Mouse (Mus musculus): ENCODE data around the gene Lhx5.

Lhx5 gene

DNA sequence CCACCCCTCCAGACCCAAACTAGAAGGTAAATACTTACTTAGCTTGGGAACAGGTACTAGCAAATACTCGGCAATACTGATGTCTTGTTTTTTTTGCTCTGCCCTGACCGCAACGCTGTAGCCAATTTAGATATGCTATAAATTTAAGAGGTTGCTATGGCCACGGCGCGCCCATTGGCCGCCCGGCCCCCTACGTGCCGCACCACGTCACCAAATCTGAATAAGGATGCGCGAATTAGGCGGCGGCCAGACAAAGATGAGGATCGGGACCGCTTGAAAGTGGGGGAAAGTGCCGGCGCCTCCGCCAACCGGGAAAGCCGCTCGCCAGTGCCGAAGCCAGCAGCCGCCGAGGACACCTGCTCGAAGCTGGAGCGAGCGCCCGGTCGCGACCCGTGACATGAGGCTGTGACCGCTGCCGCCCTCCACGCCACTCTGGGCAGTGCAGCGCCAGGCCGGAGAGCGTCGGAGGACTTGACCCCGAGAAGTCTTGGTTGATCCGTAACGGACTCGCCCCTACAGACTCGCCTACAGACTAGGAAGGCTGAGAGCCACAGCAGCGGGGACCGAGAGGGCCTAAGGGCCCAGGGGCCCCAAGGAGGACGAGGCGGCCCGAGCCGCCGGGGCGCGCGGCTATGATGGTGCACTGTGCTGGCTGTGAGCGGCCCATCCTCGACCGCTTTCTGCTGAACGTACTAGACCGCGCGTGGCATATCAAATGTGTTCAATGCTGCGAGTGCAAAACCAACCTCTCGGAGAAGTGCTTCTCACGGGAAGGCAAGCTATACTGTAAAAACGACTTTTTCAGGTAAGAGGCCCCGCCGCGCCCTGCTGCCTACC, at the start of gene Lhx5:
TSS of gene Lhx5 (plus strand) at position 51 of the 837 bp plus-strand sequence.
- DNase-seq (ENCODE audit: low read depth, low spot score) = no peak

DNA sequence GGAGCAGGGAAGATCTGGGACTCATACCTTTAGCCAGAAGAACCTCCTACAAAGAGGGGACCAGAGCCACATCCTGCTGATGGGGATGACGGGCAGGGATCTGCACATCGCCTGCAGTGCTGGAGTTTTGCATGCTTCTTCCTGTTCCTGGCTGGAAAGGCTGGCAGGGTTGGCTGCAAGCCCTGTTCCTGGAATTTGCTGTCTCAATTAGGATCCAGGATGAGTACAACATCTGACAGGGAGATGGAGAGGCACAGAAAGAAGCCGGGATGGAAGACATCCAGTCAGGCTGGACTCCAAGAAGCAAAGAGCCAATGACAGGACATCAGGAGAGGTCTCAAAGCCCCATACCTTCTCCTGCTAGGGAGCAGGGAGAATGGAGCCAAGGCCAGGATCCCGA, 45.1 kb upstream of the Lhx5 start:
- DNase-seq (ENCODE audit: low read depth, low spot score) = no peak

DNA sequence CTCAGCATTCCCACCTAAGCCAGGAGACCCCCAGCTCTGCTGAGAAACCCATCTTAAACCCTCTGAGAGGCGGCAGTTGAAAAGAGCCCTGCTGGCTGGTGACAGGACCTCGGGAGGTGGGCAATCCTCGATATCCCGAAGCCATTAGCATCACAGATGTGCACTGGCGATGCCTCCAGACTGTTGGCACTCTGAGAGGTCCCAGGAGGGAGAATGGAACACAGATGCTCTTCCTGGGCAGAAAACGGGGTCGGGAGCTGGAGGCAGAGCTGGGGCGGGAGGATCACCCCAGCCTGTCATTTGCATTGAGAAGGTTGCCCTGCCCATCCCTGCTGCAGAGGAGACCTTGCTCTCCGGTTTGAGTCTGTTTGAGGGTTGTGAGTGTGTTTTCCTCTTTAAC, 42.7 kb upstream of the Lhx5 start:
- no peak for DNase-seq (ENCODE audit: low read depth, low spot score)

DNA sequence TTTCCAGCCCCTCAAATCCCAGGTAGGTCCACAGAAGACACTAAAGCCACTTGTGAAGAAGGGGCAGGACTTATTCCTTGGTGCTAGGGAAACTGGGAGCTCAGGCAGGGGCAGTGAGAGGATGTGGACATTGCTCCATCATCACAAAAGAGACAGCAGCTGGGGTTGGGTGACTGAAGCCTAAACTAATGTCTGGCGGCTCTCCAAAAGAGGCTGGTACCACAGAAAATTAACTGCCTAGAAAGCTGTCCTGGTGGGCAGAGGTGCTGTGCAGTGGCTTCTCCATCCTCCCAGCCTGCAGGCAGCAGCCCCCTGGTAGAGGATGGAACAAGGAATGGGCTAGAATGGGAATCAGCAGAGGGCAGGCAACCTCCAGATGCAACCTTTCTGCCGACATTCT, 41.5 kb upstream of the Lhx5 start:
- no peak for DNase-seq (ENCODE audit: low read depth, low spot score)

DNA sequence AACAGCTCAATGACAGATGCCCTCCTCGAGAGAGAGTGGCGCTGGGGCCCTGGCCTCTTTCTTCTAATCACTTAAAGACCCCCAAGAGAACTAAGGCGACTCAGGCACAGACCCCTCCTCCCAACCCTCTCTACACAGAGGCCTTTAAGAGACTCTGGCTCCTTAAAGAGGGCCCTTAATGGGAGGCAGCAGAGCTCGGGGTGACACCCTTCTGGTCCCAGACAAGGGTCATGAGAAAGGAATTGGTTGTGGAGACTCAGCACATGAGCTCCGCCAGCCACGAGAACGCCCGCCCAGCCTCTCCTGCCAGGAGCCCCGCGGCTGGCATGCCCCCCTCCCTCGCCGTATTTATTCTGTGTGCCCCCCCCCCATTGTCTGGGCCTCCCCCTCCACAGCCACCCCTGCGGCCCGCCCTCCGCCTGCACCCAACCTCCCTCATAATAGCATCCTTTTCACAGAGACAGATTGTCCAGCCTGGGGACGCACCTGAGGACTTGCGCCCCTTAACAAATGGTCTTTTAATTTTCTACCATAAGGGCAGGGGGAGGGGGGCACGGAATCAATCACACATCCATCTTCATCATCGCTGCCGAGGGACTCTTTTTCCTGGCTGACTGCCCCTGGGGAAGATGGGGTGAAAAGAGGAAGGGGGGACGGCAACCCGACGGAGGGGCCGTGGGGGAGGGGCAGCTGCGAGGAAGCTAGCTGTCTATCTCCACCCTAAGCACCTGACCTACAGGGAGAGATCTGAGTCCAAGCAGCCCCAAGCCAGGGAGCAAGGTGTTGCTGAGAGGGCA, 37.4 kb upstream of the Lhx5 start:
- no peak for DNase-seq (ENCODE audit: low read depth, low spot score)

DNA sequence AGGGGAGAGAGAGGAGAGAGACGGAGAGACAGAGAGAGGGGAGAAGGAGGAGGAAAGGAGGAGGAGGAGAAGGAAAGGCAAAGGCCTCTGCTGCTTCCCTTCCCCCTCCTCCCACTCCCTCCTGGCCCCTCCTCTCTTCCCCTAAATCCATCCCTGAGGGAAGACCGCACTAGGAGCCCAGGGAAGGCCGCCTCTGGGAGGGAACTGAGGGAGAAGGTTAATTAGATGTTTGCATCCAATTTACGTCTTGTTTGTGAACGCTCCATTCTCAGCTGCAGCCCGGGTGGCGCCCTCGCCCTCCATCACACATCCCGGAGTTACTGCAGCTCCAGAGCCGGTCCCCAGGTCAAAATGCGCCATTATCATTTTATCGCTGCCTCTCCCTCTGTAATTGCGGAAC, 33.5 kb upstream of the Lhx5 start:
- no peak for DNase-seq (ENCODE audit: low read depth, low spot score)

DNA sequence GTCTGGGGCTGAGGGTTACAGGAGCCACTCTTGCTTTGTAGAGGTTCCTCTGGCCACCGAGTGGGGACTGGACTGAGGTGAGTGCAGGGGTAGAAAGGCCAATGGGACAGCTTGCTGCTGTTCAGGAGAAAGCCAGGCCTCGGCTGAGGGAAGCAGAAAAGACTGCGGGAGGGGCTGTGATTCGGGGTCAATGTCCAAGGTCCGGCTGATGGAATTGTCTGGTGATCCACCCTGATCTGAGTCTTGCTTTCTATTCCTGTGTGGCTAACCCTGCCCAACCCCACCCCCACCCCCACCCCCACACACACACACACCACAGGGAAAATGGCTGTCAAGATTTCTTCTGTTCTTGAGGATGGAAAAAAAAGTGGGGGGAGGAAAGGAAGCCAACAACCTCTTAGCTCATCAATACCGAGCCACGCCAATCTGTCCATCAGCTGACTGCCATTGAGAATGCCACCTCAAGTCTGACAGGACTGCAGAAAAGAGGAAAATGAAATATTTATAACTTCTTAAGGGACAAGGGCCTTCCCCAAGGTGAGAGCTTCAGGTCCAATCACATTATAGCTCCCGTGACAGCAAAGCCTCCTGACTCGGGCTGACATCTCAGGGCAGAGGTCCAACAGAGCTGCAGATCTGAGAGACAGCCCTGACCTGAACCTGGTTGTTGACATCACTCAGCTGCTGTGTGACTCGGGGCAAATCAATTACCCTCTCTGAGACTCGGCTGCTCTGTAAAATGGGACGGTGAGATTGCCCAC, 26.5 kb upstream of the Lhx5 start:
- DNase-seq (ENCODE audit: low read depth, low spot score) = no peak

DNA sequence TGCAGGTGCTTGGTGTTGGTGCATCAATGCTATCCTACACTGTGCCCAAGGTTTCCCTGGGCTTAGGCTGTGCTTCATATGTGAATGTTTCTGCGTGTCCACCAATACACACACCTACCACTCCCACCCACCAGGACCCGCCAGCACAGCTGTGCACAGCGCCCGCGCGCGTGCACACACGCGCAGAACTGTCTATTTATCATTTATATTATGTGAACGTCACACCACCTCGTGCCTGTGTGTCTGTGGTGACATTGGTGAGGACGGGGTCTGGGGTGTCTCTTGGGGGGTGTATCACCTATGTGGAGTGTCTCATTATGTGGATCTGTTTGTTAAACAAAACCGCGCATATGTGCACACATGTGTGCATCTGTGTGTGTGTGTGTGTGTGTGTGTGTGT, 22.6 kb upstream of the Lhx5 start:
- DNase-seq (ENCODE audit: low read depth, low spot score) = no peak

DNA sequence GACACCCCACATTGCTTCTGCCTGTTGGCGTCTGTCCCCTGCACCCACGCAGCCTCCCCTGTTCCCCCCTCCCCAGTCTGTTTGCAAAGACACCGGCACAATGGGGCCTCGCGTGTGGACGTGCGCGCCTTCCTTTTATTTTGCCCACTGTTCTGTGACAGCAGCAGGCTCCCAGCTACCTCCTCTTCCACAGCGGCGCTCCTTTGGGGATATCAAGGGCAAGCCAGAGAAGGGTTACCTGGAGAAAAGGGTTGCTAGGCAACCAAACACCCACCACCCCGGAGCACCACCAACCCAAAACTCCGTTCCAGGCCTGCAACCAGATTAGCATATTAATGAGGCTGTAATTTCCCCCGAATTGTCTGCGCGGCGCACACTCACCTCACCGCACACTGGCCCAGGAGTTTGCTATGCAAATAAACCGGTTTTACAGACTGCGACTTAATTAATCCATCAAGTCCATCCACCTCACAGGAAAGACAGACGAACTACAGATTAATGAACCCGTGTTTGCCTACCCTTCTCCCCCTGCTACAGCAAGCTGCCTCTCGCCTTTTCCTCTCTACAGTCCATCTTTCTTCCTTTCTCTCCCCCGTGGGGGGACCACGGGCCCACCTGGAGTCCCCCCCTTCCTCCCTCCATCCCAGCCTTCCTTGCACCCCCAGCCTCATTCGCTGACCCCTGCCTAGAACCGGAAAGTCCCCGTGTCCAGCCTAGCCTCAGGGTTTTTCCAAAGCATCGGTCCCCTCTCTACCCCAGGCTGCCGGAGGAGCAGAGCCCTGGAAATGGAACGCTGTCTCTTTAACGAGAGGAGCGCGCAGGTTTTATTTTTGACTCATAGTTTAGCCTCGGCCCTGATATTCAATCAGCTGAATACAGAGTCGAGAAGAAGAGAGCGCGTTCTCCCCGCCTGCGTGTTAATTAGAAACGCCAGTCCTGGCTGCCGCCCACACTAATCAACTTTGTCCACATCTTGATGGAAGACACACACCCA, 21.8 kb upstream of the Lhx5 start:
- DNase-seq (ENCODE audit: low read depth, low spot score) = no peak

DNA sequence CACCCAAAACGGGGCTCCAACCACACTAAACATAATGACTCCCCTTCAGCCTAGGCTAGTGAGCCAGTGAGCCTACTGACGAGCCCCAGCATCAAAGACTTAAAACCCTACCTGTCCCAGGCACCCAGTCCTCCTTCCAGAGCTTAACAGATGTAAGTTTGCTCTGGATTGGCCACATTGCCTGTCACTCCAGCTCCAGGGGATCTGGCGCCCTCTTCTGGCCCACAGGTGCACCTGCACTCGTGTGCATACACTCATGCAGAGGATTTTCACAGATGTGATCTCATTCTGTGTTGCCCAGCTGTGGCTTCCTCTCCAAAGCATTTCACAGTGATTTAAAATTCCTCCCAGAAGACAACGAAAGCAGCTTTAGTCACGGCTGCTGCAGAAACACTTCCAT, 18.1 kb upstream of the Lhx5 start:
- DNase-seq (ENCODE audit: low read depth, low spot score) = no peak

DNA sequence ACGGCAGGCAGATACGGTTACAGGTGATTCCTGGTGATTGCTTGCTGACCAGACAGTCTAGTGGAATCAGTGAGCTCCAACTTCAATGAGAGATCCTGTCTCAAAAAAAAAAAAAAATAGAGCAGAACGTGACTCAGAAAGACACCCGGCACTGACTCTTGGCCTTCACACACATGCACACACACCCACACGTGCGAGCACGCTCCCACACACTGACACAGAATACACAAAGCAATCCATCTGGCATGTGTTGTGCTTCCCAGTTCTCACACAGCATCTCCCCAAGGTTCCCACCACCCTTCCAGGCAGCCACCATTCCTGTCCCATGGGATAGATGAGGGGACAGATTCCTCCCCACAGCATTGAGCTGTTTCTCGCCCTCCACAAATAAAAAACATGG, 11.4 kb upstream of the Lhx5 start:
- no peak for DNase-seq (ENCODE audit: low read depth, low spot score)

DNA sequence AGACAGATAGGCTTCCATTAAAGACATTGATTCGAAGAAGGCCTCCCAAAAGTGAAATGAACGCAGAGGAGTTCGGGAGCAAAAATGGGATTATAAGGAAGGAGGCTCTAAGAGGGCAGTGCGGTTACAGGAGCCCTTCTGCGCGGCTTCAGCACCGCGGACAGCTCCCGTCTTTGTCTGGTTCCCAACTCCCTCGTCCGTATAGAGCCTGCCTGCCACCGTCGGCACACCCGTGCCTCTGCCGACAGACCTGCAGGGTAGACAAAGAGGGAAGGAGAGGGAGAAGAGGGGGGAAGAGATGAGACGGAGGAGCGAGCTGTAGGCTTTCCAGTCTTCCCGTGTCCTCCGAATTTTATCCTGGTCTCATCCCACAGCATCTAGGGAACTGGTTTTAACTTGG, 7.5 kb upstream of the Lhx5 start:
- DNase-seq (ENCODE audit: low read depth, low spot score) = peak; percentile 63

DNA sequence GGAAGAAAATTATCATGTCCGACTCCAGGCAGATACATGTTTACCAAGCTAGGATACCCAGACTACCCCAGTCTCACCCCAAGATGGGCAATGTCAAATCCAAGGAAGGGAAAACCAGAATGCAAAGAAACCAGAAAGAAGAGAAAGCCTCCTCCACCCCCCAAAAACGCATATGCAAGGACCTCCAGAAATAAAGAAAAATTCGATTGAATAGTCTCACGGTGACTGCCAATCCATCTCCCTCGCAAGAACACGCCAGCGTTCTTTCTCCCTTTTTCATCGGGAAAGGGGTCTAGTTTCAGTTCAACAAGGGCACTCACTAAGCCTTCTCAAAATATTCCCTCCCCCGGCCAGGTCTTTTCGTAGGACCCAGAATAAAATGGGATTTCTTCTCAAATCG, 6.8 kb upstream of the Lhx5 start:
- DNase-seq (ENCODE audit: low read depth, low spot score) = no peak

DNA sequence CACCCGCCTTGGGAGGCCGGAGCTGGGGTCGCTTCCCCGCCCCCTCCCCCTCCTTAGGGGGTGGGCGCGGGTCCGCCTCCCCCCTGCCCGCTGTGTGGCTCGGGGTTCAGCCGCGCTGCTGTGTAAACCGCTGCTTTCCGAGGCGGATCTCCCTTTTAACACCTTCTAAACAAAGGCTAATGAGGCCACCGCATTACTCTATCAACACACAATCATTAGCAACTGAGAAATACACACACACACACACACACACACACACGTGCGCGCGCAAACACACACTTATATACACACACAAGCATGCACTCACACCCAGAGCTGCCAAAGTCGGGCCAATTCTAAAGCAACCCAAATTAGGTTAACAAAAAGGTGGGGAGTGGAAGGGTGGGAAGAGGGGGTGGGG, 5.8 kb upstream of the Lhx5 start:
- no peak for DNase-seq (ENCODE audit: low read depth, low spot score)

DNA sequence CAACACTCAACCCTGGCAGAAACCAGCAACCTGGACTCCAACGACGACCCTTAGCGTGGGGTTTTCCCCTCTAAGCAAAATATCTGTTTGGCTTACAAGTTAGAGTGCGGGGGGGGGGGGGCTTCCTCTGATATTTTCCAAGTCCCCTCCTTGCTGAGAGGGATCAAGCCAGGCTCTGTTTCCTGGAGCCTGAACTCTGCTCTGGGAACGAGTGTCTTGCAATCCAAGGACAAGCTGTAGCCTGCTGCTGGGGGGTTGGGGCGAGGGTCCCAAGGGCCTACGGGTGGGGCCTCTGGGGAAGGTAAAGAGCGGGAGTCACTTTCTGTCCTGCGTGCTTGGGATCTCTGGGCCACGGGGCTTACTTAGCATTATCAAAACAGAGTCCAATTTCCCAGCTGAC, 4.9 kb upstream of the Lhx5 start:
- no peak for DNase-seq (ENCODE audit: low read depth, low spot score)

DNA sequence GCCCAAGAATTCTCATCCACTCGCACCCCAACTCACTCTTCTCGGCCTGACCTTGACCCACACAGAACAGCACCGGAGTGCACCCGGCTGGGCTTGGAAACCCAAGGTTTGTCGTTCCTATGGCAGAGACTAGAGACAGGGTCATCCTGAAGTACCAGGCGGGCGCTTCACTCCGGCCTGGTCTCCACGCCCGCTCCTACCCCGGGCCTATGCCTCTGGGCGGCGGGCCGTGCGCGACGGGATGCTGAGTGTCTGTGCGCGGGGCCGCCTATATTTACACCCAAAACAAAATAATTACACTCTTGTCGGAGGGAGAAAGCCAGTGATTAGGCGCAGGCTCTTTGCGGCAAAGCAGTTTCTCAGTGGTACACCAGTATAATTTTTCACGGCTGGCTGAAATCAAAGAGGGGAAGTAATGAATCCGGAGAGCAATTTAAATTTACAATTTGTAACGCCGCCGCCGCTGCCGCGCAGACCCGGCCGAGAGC, 4.0 kb upstream of the Lhx5 start:
- DNase-seq (ENCODE audit: low read depth, low spot score) = no peak

DNA sequence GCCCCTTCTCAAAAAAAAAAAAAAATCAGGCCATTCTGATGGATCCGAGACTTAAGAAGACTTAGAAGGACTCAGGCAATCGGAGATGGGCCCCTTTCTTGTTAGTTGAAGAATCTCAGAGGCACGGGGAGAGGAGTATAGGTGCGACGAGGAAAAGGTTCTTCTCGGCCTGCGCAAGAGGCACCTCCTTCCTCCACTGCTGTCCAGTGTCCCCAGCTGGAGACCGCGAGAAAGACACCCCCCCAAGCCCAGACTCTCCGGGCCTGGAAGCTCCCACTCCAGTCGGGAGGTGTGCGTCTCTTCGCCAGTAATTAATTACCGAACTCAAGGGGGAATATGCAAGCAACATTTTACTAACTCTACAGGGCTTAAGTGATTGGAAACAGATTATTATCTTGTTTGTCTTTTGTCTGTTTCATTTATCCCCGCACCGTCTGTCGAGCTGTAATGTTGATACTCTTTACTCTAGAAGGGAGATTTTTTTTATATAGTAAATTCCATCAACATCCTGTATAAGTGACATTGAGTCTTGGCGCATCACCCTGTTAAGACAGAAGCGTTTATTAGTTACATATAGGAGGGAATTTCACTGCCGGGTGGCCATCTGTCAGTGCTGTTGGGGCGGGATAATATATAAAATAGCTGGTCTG, 3.2 kb upstream of the Lhx5 start:
- DNase-seq (ENCODE audit: low read depth, low spot score) = no peak

DNA sequence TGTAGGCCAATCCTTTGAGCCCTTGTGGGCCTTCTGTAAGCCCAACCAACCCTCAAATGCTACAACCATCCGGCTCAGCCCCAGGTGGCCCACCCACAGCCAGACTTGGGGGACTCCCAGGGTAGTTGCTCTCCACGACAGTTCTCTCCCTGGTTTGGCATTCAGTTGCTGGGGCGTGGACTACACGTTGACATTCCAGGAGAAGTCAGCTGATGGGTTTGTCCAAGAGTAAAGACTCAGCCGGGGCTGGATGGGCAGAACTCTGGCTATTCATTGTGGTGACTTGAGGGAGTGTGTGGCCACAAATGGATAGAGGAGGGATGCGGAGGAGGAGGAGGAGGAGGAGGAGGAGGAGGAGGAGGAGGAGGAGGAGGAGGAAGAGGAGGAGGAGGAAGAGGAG, 2.5 kb upstream of the Lhx5 start:
- no peak for DNase-seq (ENCODE audit: low read depth, low spot score)

DNA sequence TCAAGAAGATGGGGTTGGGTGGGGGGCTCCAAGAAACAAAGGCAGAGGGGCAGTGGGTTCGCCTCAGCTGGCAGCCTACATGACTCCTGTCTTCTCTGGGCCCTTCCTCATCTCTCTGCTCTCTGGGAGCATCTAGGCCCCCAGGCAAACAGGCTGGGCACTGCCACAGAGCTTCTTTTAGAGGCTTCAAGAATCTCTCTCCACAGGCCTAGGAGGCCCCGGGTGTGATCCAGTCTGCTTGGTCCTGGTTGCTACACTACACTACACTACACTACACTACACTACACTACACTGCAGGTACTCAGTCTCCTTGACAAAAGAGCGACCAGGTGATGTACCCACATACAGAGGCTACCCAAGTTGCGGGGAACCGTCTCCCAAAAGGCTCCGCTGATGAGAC, 1.8 kb upstream of the Lhx5 start:
- DNase-seq (ENCODE audit: low read depth, low spot score) = no peak

DNA sequence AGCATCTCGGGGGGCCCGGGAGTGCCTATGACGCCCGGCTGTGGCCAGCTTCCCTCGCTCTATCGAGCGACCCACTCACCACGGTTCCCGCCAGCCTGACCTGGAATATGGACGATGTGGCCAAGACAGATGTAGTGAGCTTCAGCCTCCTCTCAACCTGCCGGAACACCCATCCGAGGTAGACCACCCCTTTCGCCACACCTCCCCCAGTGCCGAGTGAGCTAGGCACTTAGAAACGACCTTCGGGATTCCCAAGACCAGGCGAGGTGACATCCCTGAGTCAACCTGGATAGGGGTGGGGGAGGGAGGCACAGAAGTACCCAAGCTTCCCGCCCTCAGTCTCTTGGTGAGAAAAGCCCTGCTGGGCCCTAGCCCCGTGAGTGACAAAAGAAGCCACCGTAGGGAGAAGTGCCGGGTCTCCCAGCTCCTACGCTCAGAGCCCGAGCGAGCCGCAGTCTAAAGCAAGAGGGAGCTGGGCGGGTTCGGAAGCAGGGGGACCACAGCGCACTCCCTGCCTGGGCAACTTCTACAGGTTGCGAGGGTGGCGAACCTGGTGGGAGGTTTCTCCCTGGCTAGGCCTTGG, 407 bp upstream of the Lhx5 start:
- no peak for DNase-seq (ENCODE audit: low read depth, low spot score)

Measured in CD4-positive, CD25-positive, alpha-beta regulatory T cell, adult 2 months (primary cell).